Mouse (Mus musculus): Measurements from ENCODE around the gene Asap2. TPM values are rescaled to one million over a fixed set of nuclear protein-coding genes. Genes with fewer than 3 reads are reported as not detected.

Asap2 gene
- polyA plus RNA-seq, 2 experiments from 2014 or later = 1.1 to 1.6 TPM

- ATAC-seq = peak; percentile 58
Observed at GRCm38 (mm10) chr12:21318143-21318895, 328.1 kb downstream of the Asap2 start.
